Mouse (Mus musculus) liver, adult 2 months (tissue): ENCODE data around the gene Adam20. TPM values are rescaled to one million over a fixed set of nuclear protein-coding genes. Genes with fewer than 3 reads are reported as not detected.
A peak's percentile ranks its signal among the peaks of the same experiment; 100 is the strongest.
"Not testable (repeated sequence)": the region's sequence is repeated elsewhere in the genome, so short reads cannot be mapped to it uniquely, and the experiment has no call there.

Source experiments
- DNase-seq: peaks from one replicate; pipeline ENCODE4 v3.0.0-alpha.2; 2011; ENCODE audit warnings: low read depth, low spot score; ENCODE audit errors: extremely low read depth
- H3K27ac ChIP-seq: fragments of 200-500 bp; replicated peaks from 2 replicates; pipeline ENCODE4 v1.5.1; 2012; ENCODE audit warnings: low read depth, mild to moderate bottlenecking, control low read depth, inconsistent platforms, low read length; ENCODE audit not compliant: insufficient read depth
- H3K27me3 ChIP-seq: fragments of 200-500 bp; 2 replicates; pipeline ENCODE4 v1.6.1; 2012; ENCODE audit warnings: mild to moderate bottlenecking, moderate library complexity, low read length, inconsistent platforms; ENCODE audit not compliant: control insufficient read depth, insufficient read depth
- H3K36me3 ChIP-seq: fragments of 200-500 bp; 2 replicates; pipeline ENCODE4 v1.6.1; 2012; ENCODE audit warnings: low read length, inconsistent platforms; ENCODE audit not compliant: control insufficient read depth, insufficient read depth
- H3K4me1 ChIP-seq: fragments of 200-500 bp; 2 replicates; pipeline ENCODE4 v1.6.1; 2011; ENCODE audit warnings: low read length; ENCODE audit not compliant: control insufficient read depth, insufficient read depth
- H3K4me3 ChIP-seq: fragments of 200-500 bp; 2 replicates; pipeline ENCODE4 v1.5.1; 2011; ENCODE audit warnings: low read depth, mild to moderate bottlenecking, control low read depth, low read length, moderate library complexity; ENCODE audit not compliant: insufficient read depth
- H3K79me2 ChIP-seq: fragments of 200-500 bp; 2 replicates; pipeline ENCODE4 v1.6.1; 2012; ENCODE audit warnings: inconsistent platforms, mild to moderate bottlenecking, low read length, moderate library complexity; ENCODE audit not compliant: control insufficient read depth, insufficient read depth
- H3K9ac ChIP-seq: fragments of 200-500 bp; 2 replicates; pipeline ENCODE4 v1.6.1; 2012; ENCODE audit warnings: low read depth, mild to moderate bottlenecking, control low read depth, inconsistent platforms, low read length
- CTCF ChIP-seq: fragments of 200-500 bp; IDR thresholded peaks from 2 replicates; pipeline ENCODE4 v1.5.1; 2011; ENCODE audit warnings: low read depth, low read length, control low read depth
- POLR2A ChIP-seq: fragments of 200-500 bp; IDR thresholded peaks from 2 replicates; pipeline ENCODE4 v1.6.1; 2011; ENCODE audit warnings: low read length, control low read depth; ENCODE audit not compliant: insufficient read depth; ENCODE audit errors: extremely low read depth
- WGBS: fragments of 180-500 bp; shearing (Covaris S2); methylation state at CpG from one replicate; pipeline ENCODE4 v1.1.7; 2018; 5-methylcytosine and 5-hydroxymethylcytosine counted together
- polyA plus RNA-seq: library from polyadenylated mRNA; depleted of rRNA; stranded (reverse); fragments of >200 nt; gene quantifications from 2 replicates; pipeline ENCODE4 v1.2.3, GENCODE M21; 2012; rRNA removed
- total RNA-seq: library from RNA; depleted of rRNA; stranded (reverse); fragments of >200 nt; gene quantifications from 2 replicates; pipeline ENCODE4 v1.2.3, GENCODE M21; 2014; rRNA removed

The Adam20 gene
- total RNA-seq: not detected in 2 replicates
- polyA plus RNA-seq: not detected in 2 replicates

- DNase-seq, H3K27me3 ChIP-seq, H3K4me3 ChIP-seq: not testable (repeated sequence)
These were observed at the start of gene Adam20 for GRCm38 (mm10) chr8:40792973-40793372. Adam20 (plus strand) TSS chr8:40793273.

GRCm38 (mm10) chr8:40751908-40752307, 41.2 kb upstream of the Adam20 start, which contains the start of gene Adam25:
Adam25 (plus strand) TSS chr8:40752208.
- H3K4me3 ChIP-seq, H3K4me1 ChIP-seq, H3K36me3 ChIP-seq, H3K27me3 ChIP-seq, H3K9ac ChIP-seq, H3K79me2 ChIP-seq, H3K27ac ChIP-seq, DNase-seq: not testable (repeated sequence)
- 63% methylated on average over 1 of the region's 1 CpGs for WGBS

More at GRCm38 (mm10) chr8:40792973-40793372, at the start of gene Adam20:
- not testable (repeated sequence) for H3K79me2 ChIP-seq, H3K36me3 ChIP-seq, H3K27ac ChIP-seq, H3K9ac ChIP-seq, H3K4me1 ChIP-seq
- 77% methylated on average over 1 of the region's 1 CpGs for WGBS

- TF ChIP-seq POLR2A: no peak
- TF ChIP-seq CTCF: no peak
- H3K27me3 ChIP-seq: no peaks in the 10 kb centered on the region
- no peaks in the 10 kb centered on the region for H3K36me3 ChIP-seq
- no peak overlapping the region for H3K4me3 ChIP-seq
- H3K4me1 ChIP-seq: no peaks in the 10 kb centered on the region
- no peak overlapping the region for H3K27ac ChIP-seq
- no peaks in the 10 kb centered on the region for H3K79me2 ChIP-seq
- H3K9ac ChIP-seq: no peak overlapping the region
- no peak for DNase-seq
These were observed 9.8 kb upstream of the Adam20 start for GRCm38 (mm10) chr8:40783320-40783719.

GRCm38 (mm10) chr8:40803379-40804079, 10.5 kb downstream of the Adam20 start:
- Histone ChIP-seq H3K4me3 (no peak overlapping the region), H3K9ac (no peak overlapping the region), H3K4me1 (peaks cover 2% of the 10 kb centered on the region; the same call in 1 of the 2 replicates), H3K79me2 (no peaks in the 10 kb centered on the region), H3K27me3 (no peaks in the 10 kb centered on the region), H3K36me3 (no peaks in the 10 kb centered on the region), H3K27ac (no peak overlapping the region)
- TF ChIP-seq POLR2A (no peak), CTCF (no peak)
- 51% methylated on average over 2 of the region's 2 CpGs for WGBS
- DNase-seq: peak; percentile 50

Other genes starting within 250 kb of the Adam20 start
- gene Adam24, start 118.2 kb upstream of the Adam20 start, total RNA-seq: not detected in 2 replicates
- gene Adam24, start 118.2 kb upstream of the Adam20 start, polyA plus RNA-seq: not detected in 2 replicates
- gene Adam25, start 41.1 kb upstream of the Adam20 start, total RNA-seq: 0.07 TPM in 1 of 2 replicates, not detected in the other
- gene Adam25, start 41.1 kb upstream of the Adam20 start, polyA plus RNA-seq: not detected in 2 replicates
- not detected in 2 replicates for gene Adam39, start 29.7 kb downstream of the Adam20 start, total RNA-seq
- not detected in 2 replicates for gene Adam39, start 29.7 kb downstream of the Adam20 start, polyA plus RNA-seq